Mouse (Mus musculus): Measurements from ENCODE around the gene Lsr. TPM values are rescaled to one million over a fixed set of nuclear protein-coding genes. Genes with fewer than 3 reads are reported as not detected.
A peak's percentile ranks its signal among the peaks of the same experiment; 100 is the strongest.

The Lsr gene
- polyA plus RNA-seq, 1 experiment from 2014 or later: 16.7 TPM

DNA sequence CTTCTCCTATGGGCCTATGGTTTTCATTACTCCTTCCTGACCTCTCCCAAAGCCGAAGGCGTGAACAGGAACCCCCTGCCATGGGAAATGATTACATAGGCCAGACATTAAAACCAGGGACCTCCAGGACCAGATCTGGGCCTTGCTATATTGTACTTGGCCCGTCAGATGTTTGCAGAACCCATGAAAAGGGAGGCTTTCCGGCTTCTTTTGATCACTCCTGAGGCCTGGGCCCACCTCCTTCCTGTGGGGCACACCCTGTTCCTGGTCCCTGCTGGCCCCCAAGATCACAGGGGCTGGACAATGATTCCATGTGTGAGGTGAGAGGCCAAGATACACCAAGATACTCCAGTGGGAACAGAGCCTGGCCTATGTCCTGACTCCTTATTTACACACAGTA, 4.1 kb downstream of the Lsr start:
- H3K4me2 ChIP-seq (ENCODE audit: low read length): no peak overlapping the region
- WGBS: 83% methylated on average over 4 of the region's 4 CpGs
- ATAC-seq: no peak
- no peaks in the 10 kb centered on the region for H3K36me3 ChIP-seq (ENCODE audit: control insufficient read depth, insufficient read depth, low read length)
- no peak overlapping the region for H3K4me3 ChIP-seq (ENCODE audit: low read depth, low read length)
- peaks cover 25% of the 10 kb centered on the region for H3K27me3 ChIP-seq (ENCODE audit: control insufficient read depth, insufficient read depth, low read depth, low read length)
- no peak overlapping the region for H3K9ac ChIP-seq (ENCODE audit: low read depth, low read length)
- H3K4me1 ChIP-seq (ENCODE audit: control insufficient read depth, insufficient read depth, low read length): peaks cover 9% of the 10 kb centered on the region
- no peaks in the 10 kb centered on the region for H3K9me3 ChIP-seq (replicated peaks; ENCODE audit: control insufficient read depth, low read length, poor library complexity, severe bottlenecking)
- H3K27ac ChIP-seq (ENCODE audit: low read length): no peak overlapping the region

GRCm38 (mm10) chr7:30968611-30969010, 4.7 kb downstream of the Lsr start:
- no peak overlapping the region for H3K4me2 ChIP-seq (ENCODE audit: low read length)
- H3K27me3 ChIP-seq (ENCODE audit: control insufficient read depth, insufficient read depth, low read depth, low read length): peaks cover 20% of the 10 kb centered on the region
- no peak for ATAC-seq
- H3K36me3 ChIP-seq (ENCODE audit: control insufficient read depth, insufficient read depth, low read length): no peaks in the 10 kb centered on the region
- H3K9ac ChIP-seq (ENCODE audit: low read depth, low read length): no peak overlapping the region
- H3K9me3 ChIP-seq (replicated peaks; ENCODE audit: control insufficient read depth, low read length, poor library complexity, severe bottlenecking): no peaks in the 10 kb centered on the region
- H3K4me3 ChIP-seq (ENCODE audit: low read depth, low read length): no peak overlapping the region
- peaks cover 5% of the 10 kb centered on the region for H3K4me1 ChIP-seq (ENCODE audit: control insufficient read depth, insufficient read depth, low read length)
- WGBS: 88% methylated on average over 8 of the region's 8 CpGs
- H3K27ac ChIP-seq (ENCODE audit: low read length): no peak overlapping the region

GRCm38 (mm10) chr7:30966657-30967056, 6.6 kb downstream of the Lsr start:
- WGBS: 82% methylated on average over 3 of the region's 3 CpGs
- Histone ChIP-seq H3K4me3 (ENCODE audit: low read depth, low read length) (no peak overlapping the region), H3K9me3 (replicated peaks; ENCODE audit: control insufficient read depth, low read length, poor library complexity, severe bottlenecking) (no peaks in the 10 kb centered on the region), H3K27me3 (ENCODE audit: control insufficient read depth, insufficient read depth, low read depth, low read length) (no peaks in the 10 kb centered on the region), H3K4me2 (ENCODE audit: low read length) (no peak overlapping the region), H3K27ac (ENCODE audit: low read length) (no peak overlapping the region), H3K4me1 (ENCODE audit: control insufficient read depth, insufficient read depth, low read length) (no peaks in the 10 kb centered on the region), H3K9ac (ENCODE audit: low read depth, low read length) (no peak overlapping the region), H3K36me3 (ENCODE audit: control insufficient read depth, insufficient read depth, low read length) (no peaks in the 10 kb centered on the region)
- ATAC-seq: no peak

DNA sequence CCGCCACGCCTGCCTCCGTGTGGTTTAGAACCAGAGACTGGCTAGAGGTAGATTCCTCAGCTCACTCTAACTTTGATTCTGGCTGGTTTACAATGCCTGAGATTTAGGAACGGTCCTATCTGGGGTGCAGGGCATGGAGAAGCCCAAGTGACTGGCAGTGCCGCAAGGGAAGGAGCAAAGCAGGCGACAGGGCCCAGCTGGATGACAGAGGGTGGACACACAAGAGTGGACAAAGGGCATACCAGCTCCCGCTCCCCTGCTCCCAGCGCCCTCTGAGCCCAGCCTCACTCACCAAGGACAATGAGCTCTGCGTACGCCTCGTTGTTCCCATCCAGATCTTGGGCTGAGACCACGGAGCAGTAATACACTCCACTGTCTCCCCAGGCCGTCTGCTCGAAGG, 7.6 kb downstream of the Lsr start:
- 70% methylated on average over 14 of the region's 14 CpGs for WGBS
- Histone ChIP-seq H3K9me3 (replicated peaks; ENCODE audit: control insufficient read depth, low read length, poor library complexity, severe bottlenecking) (no peaks in the 10 kb centered on the region), H3K27me3 (ENCODE audit: control insufficient read depth, insufficient read depth, low read depth, low read length) (no peaks in the 10 kb centered on the region), H3K36me3 (ENCODE audit: control insufficient read depth, insufficient read depth, low read length) (no peaks in the 10 kb centered on the region), H3K4me3 (ENCODE audit: low read depth, low read length) (no peak overlapping the region), H3K27ac (ENCODE audit: low read length) (no peak overlapping the region), H3K4me2 (ENCODE audit: low read length) (no peak overlapping the region), H3K9ac (ENCODE audit: low read depth, low read length) (no peak overlapping the region), H3K4me1 (ENCODE audit: control insufficient read depth, insufficient read depth, low read length) (no peaks in the 10 kb centered on the region)
- no peak for ATAC-seq

DNA sequence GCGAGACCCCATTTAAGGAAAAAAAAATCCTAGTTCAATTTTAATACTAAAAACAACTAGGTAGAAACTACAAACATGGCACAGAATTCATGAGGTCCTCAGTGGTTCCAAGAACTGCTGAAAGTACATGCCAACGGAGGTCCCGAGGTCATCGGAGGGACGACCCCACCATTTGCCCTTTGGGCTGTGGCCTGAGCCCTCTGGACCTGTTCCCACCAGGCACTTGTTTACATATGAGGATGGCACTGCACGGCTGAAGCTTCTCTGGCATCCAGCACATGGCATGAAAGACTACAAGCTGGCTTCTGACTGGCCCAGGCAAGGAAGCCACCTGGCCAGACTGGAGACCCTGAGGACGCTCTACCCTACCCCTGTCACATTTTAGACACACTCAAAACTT, 8.9 kb downstream of the Lsr start:
- H3K9me3 ChIP-seq (replicated peaks; ENCODE audit: control insufficient read depth, low read length, poor library complexity, severe bottlenecking): no peaks in the 10 kb centered on the region
- H3K27ac ChIP-seq (ENCODE audit: low read length): no peak overlapping the region
- no peaks in the 10 kb centered on the region for H3K27me3 ChIP-seq (ENCODE audit: control insufficient read depth, insufficient read depth, low read depth, low read length)
- WGBS: 94% methylated on average over 7 of the region's 7 CpGs
- H3K4me1 ChIP-seq (ENCODE audit: control insufficient read depth, insufficient read depth, low read length): no peaks in the 10 kb centered on the region
- no peaks in the 10 kb centered on the region for H3K36me3 ChIP-seq (ENCODE audit: control insufficient read depth, insufficient read depth, low read length)
- H3K4me2 ChIP-seq (ENCODE audit: low read length): no peak overlapping the region
- no peak overlapping the region for H3K9ac ChIP-seq (ENCODE audit: low read depth, low read length)
- H3K4me3 ChIP-seq (ENCODE audit: low read depth, low read length): no peak overlapping the region
- ATAC-seq: no peak

- 92% methylated on average over 5 of the region's 5 CpGs for WGBS
- no peak for ATAC-seq
Observed at GRCm38 (mm10) chr7:30962862-30963261, 10.4 kb downstream of the Lsr start.

GRCm38 (mm10) chr7:30959786-30960349, 13.4 kb downstream of the Lsr start:
- WGBS: 85% methylated on average over 6 of the region's 6 CpGs
- H3K4me3 ChIP-seq (ENCODE audit: low read depth, low read length): no peak overlapping the region
- no peak overlapping the region for H3K9ac ChIP-seq (ENCODE audit: low read depth, low read length)
- peaks cover 2% of the 10 kb centered on the region for H3K36me3 ChIP-seq (ENCODE audit: control insufficient read depth, insufficient read depth, low read length)
- no peak for ATAC-seq
- H3K27me3 ChIP-seq (ENCODE audit: control insufficient read depth, insufficient read depth, low read depth, low read length): no peaks in the 10 kb centered on the region
- H3K4me1 ChIP-seq (ENCODE audit: control insufficient read depth, insufficient read depth, low read length): peaks cover 21% of the 10 kb centered on the region
- H3K27ac ChIP-seq (ENCODE audit: low read length): no peak overlapping the region
- no peak overlapping the region for H3K4me2 ChIP-seq (ENCODE audit: low read length)
- no peaks in the 10 kb centered on the region for H3K9me3 ChIP-seq (replicated peaks; ENCODE audit: control insufficient read depth, low read length, poor library complexity, severe bottlenecking)

More at GRCm38 (mm10) chr7:30962862-30963261, 10.4 kb downstream of the Lsr start:
- no peaks in the 10 kb centered on the region for H3K9me3 ChIP-seq (replicated peaks; ENCODE audit: control insufficient read depth, low read length, poor library complexity, severe bottlenecking)
- no peaks in the 10 kb centered on the region for H3K27me3 ChIP-seq (ENCODE audit: control insufficient read depth, insufficient read depth, low read depth, low read length)
- H3K4me3 ChIP-seq (ENCODE audit: low read depth, low read length): no peak overlapping the region
- H3K9ac ChIP-seq (ENCODE audit: low read depth, low read length): no peak overlapping the region
- H3K27ac ChIP-seq (ENCODE audit: low read length): no peak overlapping the region
- peaks cover 11% of the 10 kb centered on the region for H3K4me1 ChIP-seq (ENCODE audit: control insufficient read depth, insufficient read depth, low read length)
- H3K4me2 ChIP-seq (ENCODE audit: low read length): no peak overlapping the region
- no peaks in the 10 kb centered on the region for H3K36me3 ChIP-seq (ENCODE audit: control insufficient read depth, insufficient read depth, low read length)

GRCm38 (mm10) chr7:30958866-30959487, 14.3 kb downstream of the Lsr start:
- Histone ChIP-seq H3K4me1 (ENCODE audit: control insufficient read depth, insufficient read depth, low read length) (peaks cover 24% of the 10 kb centered on the region), H3K27me3 (ENCODE audit: control insufficient read depth, insufficient read depth, low read depth, low read length) (no peaks in the 10 kb centered on the region), H3K4me2 (ENCODE audit: low read length) (no peak overlapping the region), H3K4me3 (ENCODE audit: low read depth, low read length) (no peak overlapping the region), H3K27ac (ENCODE audit: low read length) (no peak overlapping the region), H3K36me3 (ENCODE audit: control insufficient read depth, insufficient read depth, low read length) (peaks cover 11% of the 10 kb centered on the region), H3K9me3 (replicated peaks; ENCODE audit: control insufficient read depth, low read length, poor library complexity, severe bottlenecking) (no peaks in the 10 kb centered on the region), H3K9ac (ENCODE audit: low read depth, low read length) (no peak overlapping the region)
- no peak for ATAC-seq
- WGBS: 99% methylated on average over 9 of the region's 9 CpGs

DNA sequence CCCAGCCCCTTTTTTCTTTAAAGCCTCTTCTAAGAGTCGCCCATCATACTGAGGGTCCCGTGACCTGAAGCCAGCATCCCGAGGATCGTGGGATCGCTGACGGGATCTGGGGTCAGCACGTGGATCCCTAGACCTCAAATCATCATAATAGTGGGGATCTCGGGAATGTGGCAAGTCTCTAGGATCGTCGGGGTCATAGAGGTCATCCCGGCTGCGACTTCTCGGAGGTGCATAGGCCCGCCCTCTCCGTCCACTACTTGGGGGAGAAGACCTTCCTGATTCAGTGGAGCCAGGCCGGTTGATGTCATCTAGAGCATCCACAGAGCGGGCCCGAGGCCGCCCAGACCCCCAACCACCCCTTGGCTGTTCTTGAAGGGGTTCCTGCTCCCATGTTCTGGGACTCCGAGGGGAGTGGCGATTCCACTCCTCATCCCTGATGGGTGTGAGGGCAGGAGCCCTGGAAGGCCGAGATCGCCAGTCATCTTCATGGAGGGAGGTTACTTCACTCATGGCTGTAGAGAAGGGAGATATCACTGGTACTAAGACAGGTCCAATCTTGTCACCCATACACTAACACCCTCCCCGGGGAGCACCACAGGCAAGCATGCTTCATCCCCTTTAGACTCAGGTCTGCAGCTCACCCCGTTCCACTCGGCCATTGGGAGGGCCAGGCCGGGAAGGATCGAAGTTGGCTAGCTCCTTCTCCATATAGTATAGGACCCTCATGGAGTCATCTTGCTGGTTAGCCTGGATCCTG, 15.0 kb downstream of the Lsr start:
- no peak for ATAC-seq
- Histone ChIP-seq H3K4me3 (ENCODE audit: low read depth, low read length) (peak overlapping the region; percentile 90), H3K4me2 (ENCODE audit: low read length) (peak overlapping the region; percentile 87), H3K9ac (ENCODE audit: low read depth, low read length) (peak overlapping the region; percentile 99), H3K9me3 (replicated peaks; ENCODE audit: control insufficient read depth, low read length, poor library complexity, severe bottlenecking) (no peaks in the 10 kb centered on the region), H3K36me3 (ENCODE audit: control insufficient read depth, insufficient read depth, low read length) (peaks cover 17% of the 10 kb centered on the region), H3K4me1 (ENCODE audit: control insufficient read depth, insufficient read depth, low read length) (peaks cover 24% of the 10 kb centered on the region), H3K27me3 (ENCODE audit: control insufficient read depth, insufficient read depth, low read depth, low read length) (no peaks in the 10 kb centered on the region), H3K27ac (ENCODE audit: low read length) (peak overlapping the region; percentile 99)
- 71% methylated on average over 28 of the region's 28 CpGs for WGBS
